Mouse (Mus musculus) hindbrain, postnatal 0 days (tissue): ENCODE results near the gene Lpcat2. TPM values are rescaled to one million over a fixed set of nuclear protein-coding genes. Genes with fewer than 3 reads are reported as not detected.

Experiments
- ATAC-seq: fragments of 200-750 bp; cut with Nextera tagmentation; 2 replicates; pipeline ENCODE4 v1.8.0; 2017; ENCODE audit warnings: mild to moderate bottlenecking, moderate TSS enrichment, moderate library complexity
- DNase-seq: peaks from one replicate; pipeline ENCODE4 v3.0.0-alpha.2; 2015; ENCODE audit warnings: low spot score
- H3K27ac ChIP-seq: fragments of 300-500 bp; sonication (generic); 2 replicates; pipeline ENCODE4 v1.5.1; 2014; ENCODE audit warnings: mild to moderate bottlenecking
- H3K27me3 ChIP-seq: fragments of 300-500 bp; sonication (generic); 2 replicates; pipeline ENCODE4 v1.6.1; 2014; ENCODE audit warnings: low read length, mixed read lengths; ENCODE audit not compliant: insufficient read depth
- H3K36me3 ChIP-seq: fragments of 300-500 bp; sonication (generic); 2 replicates; pipeline ENCODE4 v1.6.1; 2014; ENCODE audit warnings: low read length, mixed read lengths; ENCODE audit not compliant: insufficient read depth
- H3K4me1 ChIP-seq: fragments of 300-500 bp; sonication (generic); 2 replicates; pipeline ENCODE4 v1.6.1; 2014; ENCODE audit warnings: antibody characterized with exemption, low read length, mixed read lengths; ENCODE audit not compliant: insufficient read depth
- H3K4me2 ChIP-seq: fragments of 300-500 bp; sonication (generic); 2 replicates; pipeline ENCODE4 v1.6.1; 2014; ENCODE audit warnings: low read depth, mild to moderate bottlenecking, low read length, moderate library complexity, mixed read lengths
- H3K4me3 ChIP-seq: fragments of 300-500 bp; sonication (generic); 2 replicates; pipeline ENCODE4 v1.5.1; 2014; ENCODE audit warnings: low read length
- H3K9ac ChIP-seq: fragments of 300-500 bp; sonication (generic); replicated peaks from 2 replicates; pipeline ENCODE4 v1.6.1; 2014; ENCODE audit warnings: mild to moderate bottlenecking, low read length, moderate library complexity, mixed read lengths
- H3K9me3 ChIP-seq: fragments of 300-500 bp; sonication (generic); 2 replicates; pipeline ENCODE4 v1.6.1; 2016; ENCODE audit warnings: low read length, mixed read lengths
- CTCF ChIP-seq: IDR thresholded peaks from 2 replicates; pipeline ENCODE4 v1.5.1; 2016; ENCODE audit warnings: antibody characterized with exemption, control low read depth, low read depth
- WGBS: fragments of 180-500 bp; shearing (Covaris S2); extraction: QIAGEN DNeasy Blood & Tissue Kit; methylation state at CpG from one replicate; pipeline ENCODE4 v1.1.7; 2014; 5-methylcytosine and 5-hydroxymethylcytosine counted together
- polyA plus RNA-seq: library from polyadenylated mRNA; unstranded; fragments of >200 nt; fragmentation: Nextera tagmentation; extraction: Ambion mirVana; gene quantifications from 2 replicates; pipeline ENCODE4 v1.2.1, GENCODE M21; 2015
- total RNA-seq: library from RNA; depleted of rRNA; stranded (reverse); fragments of >200 nt; gene quantifications from 2 replicates; pipeline ENCODE4 v1.2.3, GENCODE M21; 2014

Gene Lpcat2
- total and polyA plus RNA-seq, 2 experiments from 2014 or later: 10.9 to 12.7 TPM

DNA sequence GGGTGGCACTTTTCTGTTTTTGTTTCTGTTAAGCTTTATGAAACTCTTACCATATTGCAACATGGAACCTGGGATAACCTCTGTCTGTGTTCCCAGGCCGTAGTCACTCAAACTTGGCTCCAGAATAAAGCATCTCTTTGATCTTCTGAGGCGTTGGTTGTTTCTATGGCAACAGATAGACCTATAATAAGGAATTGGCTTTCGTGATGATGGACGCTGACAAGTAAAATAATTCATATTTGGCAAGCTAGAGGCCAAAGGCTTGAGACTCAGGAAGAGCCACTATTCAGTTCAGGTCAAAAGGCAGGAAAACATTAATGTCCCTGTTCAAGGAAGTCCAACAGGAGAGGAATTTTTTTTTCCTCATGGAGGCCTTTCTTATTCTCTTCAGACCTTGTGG, 73.8 kb downstream of the Lpcat2 start:
- no peak for TF ChIP-seq CTCF
- Histone ChIP-seq H3K4me3 (no peak overlapping the region), H3K36me3 (no peaks in the 10 kb centered on the region), H3K4me1 (no peaks in the 10 kb centered on the region), H3K27ac (no peak overlapping the region), H3K4me2 (no peak overlapping the region), H3K9ac (no peak overlapping the region), H3K27me3 (no peaks in the 10 kb centered on the region), H3K9me3 (peaks cover 6% of the 10 kb centered on the region; the same call in 1 of the 2 replicates)
- DNase-seq: no peak
- ATAC-seq: no peak
- WGBS: 56% methylated on average over 4 of the region's 4 CpGs

DNA sequence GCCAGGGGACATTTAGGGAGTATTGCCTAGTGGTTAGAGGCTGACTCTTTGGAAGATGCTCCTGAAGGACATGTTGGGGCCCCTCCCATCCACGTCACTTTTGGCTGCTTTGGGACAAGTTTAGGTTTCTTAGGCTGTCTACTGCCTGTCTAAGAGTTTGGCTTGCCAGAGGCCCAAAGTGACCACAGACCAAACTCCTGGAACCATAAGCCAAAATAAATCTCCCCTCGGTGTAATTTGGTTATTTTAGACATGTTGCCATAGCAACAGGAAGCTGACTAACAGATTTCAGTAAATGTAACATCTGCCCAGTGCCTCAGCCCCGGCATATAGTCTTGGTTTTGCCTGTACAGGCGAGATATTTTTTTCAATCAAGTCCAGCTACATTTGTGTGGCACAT, 82.9 kb downstream of the Lpcat2 start:
- H3K4me1 ChIP-seq: no peaks in the 10 kb centered on the region
- 81% methylated on average over 4 of the region's 4 CpGs for WGBS
- H3K9me3 ChIP-seq: no peaks in the 10 kb centered on the region
- no peak overlapping the region for H3K9ac ChIP-seq
- no peak overlapping the region for H3K27ac ChIP-seq
- no peaks in the 10 kb centered on the region for H3K27me3 ChIP-seq
- ATAC-seq: no peak
- no peak overlapping the region for H3K4me2 ChIP-seq
- H3K36me3 ChIP-seq: no peaks in the 10 kb centered on the region
- H3K4me3 ChIP-seq: no peak overlapping the region
- no peak for DNase-seq
- TF ChIP-seq CTCF: no peak

DNA sequence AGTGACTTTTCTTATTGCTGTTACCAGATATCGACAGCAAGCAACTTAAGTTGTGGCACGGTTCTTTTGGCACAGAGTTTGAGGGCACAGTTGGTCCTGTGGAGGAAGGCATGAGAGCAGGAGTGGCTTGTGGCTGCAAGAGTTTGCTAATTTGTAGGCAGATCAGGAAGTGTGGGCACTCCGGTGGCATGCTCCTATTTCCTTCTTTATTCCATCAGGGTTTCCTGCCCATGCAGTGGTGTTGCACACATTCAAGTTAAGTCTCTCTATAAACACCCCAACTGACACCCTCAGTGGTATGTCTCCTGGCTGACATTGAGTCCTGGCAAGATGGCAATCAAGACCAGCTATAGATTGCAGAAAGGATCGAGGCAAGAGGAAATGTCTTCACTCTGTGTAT, 93.9 kb downstream of the Lpcat2 start:
- Histone ChIP-seq H3K27ac (no peak overlapping the region), H3K36me3 (no peaks in the 10 kb centered on the region), H3K9me3 (no peaks in the 10 kb centered on the region), H3K4me3 (no peak overlapping the region), H3K9ac (no peak overlapping the region), H3K4me1 (no peaks in the 10 kb centered on the region), H3K27me3 (no peaks in the 10 kb centered on the region), H3K4me2 (no peak overlapping the region)
- DNase-seq (no peak), ATAC-seq (no peak)
- 90% methylated on average over 4 of the region's 4 CpGs for WGBS
- no peak for TF ChIP-seq CTCF

DNA sequence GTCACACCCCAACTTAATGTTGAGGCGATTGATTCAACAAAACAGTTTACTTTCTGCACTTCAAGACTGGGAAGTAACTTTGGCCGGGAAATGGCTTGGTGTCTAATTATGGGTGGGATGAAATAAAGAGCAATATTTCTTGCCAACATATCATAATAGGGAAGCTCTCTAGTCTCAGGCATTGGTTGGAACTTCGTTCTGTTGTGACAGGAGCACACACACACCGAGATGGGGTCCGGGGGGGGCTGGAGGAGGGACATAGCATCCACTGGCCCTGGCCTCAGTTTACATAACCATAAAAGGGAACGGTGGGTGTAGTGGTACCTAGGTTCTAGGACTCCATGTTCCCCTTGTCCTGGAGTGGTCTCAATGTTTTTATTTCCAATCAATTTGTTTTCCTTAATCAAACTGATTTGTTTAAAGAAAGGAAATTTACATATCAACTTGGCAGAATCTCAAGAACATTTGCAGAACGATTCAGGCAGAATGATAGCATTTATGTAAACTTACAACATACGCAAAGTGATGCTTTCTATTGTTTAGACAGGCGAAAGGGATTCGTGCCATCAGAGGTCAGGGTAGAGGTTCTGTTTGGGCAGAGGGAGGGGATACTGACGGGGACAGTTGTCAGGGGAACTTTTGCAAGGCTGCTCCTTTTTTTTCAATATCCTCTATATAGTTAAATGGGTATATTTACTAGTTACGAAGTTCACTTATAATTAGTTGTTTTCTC, 95.7 kb downstream of the Lpcat2 start:
- no peaks in the 10 kb centered on the region for H3K4me1 ChIP-seq
- no peak for TF ChIP-seq CTCF

DNA sequence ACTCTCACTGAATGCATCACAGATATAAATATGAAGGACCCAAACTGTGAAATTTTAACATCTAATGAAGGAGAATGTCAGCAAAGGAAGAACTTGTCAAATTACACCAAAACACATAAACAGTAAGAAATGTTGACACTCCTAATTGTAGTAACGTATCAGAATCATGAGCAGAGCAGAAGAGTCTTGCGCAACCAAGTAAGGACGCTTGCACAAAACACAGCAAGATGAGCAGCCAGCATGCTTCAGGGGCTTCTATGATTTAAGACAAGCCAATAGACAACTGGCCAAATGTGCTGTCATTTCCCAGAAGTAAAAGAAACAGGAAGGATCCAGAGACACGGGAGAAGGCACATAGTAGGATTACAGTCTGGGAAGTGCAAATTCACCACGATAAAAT, 98.9 kb downstream of the Lpcat2 start:
- H3K4me2 ChIP-seq: no peak overlapping the region
- ATAC-seq (no peak), DNase-seq (no peak)
- H3K9ac ChIP-seq: no peak overlapping the region
- H3K9me3 ChIP-seq: no peaks in the 10 kb centered on the region
- H3K4me1 ChIP-seq: no peaks in the 10 kb centered on the region
- no peaks in the 10 kb centered on the region for H3K27me3 ChIP-seq
- no peak for TF ChIP-seq CTCF
- H3K27ac ChIP-seq: no peak overlapping the region
- H3K36me3 ChIP-seq: no peaks in the 10 kb centered on the region
- H3K4me3 ChIP-seq: no peak overlapping the region
- 91% methylated on average over 5 of the region's 5 CpGs for WGBS

More for the DNA sequence above, 95.7 kb downstream of the Lpcat2 start:
- Histone ChIP-seq H3K9me3 (no peaks in the 10 kb centered on the region), H3K27me3 (no peaks in the 10 kb centered on the region), H3K4me2 (no peak overlapping the region), H3K27ac (no peak overlapping the region), H3K9ac (no peak overlapping the region), H3K4me3 (no peak overlapping the region), H3K36me3 (no peaks in the 10 kb centered on the region)
- DNase-seq (no peak), ATAC-seq (no peak)
- WGBS: 76% methylated on average over 12 of the region's 12 CpGs

DNA sequence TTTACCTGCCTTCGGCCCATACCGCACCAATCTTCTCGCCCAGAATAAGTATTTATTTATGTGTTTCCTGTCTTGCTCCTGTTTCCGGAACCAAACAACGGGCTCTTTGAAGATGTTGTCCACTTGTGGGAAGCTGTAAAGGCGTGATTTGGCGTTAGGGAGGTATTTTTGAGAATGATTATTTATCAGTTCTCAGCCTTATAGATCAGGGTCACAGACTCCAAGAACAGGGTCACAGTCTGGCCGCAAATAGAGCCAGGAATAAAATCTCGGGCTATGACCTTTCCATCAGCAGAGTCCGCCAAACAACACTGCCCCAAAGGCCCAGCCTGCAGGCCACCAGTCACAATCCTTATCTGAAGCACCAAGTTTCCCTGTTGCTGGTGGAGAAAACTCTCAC, 104.6 kb downstream of the Lpcat2 start, which contains the start of gene Slc6a2:
Slc6a2 (plus strand) TSS at position 301 of the 400 bp plus-strand sequence.
- no peaks in the 10 kb centered on the region for H3K9me3 ChIP-seq
- 0 out of 2 replicates have a peak within 1 kb of the TSS, but pooled peaks have one; percentile 9 for H3K9ac ChIP-seq
- TF ChIP-seq CTCF: no peak
- ATAC-seq: no peak
- H3K4me2 ChIP-seq: peak within 1 kb of the TSS; percentile 74
- peak within 1 kb of the TSS; percentile 37 for H3K4me3 ChIP-seq
- WGBS: 81% methylated on average over 10 of the region's 10 CpGs
- peaks cover 6% of the 10 kb centered on the region for H3K4me1 ChIP-seq
- H3K27me3 ChIP-seq: peaks cover 27% of the 10 kb centered on the region
- DNase-seq: no peak
- no peaks in the 10 kb centered on the region for H3K36me3 ChIP-seq
- H3K27ac ChIP-seq: no peak within 1 kb of the TSS

DNA sequence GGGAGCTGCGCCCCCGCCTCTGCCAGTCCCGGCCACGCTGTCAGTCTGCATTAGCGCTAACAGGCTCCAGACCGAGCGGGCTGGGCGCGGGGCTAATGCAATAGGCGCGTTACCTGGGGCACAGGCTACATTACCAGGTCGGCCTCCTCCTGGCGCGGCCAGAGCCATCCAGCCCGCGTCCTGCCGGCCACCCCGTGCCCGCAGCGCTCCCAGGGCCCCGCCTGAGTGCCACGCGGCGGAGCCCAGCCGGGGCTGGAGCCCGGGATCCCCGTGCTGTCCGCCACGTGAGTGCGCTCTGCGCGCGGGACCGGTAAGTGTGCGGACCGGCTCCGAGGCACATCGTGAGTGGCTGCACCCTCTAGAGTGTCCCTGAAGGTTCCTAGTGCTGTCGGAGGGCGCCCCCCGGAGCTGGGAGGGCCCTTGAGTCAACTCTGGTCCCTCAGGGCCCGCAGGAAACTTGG, 105.3 kb downstream of the Lpcat2 start:
- Histone ChIP-seq H3K27ac (no peak overlapping the region), H3K27me3 (peaks cover 27% of the 10 kb centered on the region), H3K4me3 (peak overlapping the region; percentile 37), H3K4me2 (peak overlapping the region; percentile 74), H3K36me3 (no peaks in the 10 kb centered on the region), H3K4me1 (peaks cover 6% of the 10 kb centered on the region), H3K9ac (0 out of 2 replicates have a peak overlapping the region, but pooled peaks have one; percentile 9), H3K9me3 (no peaks in the 10 kb centered on the region)
- ATAC-seq (peak; percentile 45; the same call in 1 of the 2 replicates), DNase-seq (no peak)
- no peak for TF ChIP-seq CTCF
- WGBS: under 1% methylated on average over 41 of the region's 42 CpGs
